In the genomic region with DNA sequence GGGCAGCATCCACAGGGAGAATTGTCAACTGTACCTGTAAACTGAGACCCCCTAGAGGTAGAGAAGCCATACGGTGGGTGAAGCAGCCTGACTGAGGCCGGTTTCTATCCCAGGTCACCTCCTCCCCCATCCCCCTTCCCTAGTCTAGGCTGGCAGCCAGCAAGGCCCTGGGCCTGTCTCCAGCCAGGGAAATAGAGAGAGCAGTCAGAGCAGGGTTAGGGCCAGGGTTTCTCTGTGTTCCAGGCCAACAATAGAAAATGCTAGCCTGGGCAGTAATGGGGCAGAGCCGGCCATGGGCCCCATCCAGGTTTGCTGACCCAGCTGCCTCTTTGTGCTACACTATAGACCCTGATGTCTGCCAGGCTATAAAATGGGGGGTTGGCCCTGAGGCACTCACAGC, we compare ENCODE assay signal across 8 mouse cellular contexts. TPM values are rescaled to one million over a fixed set of nuclear protein-coding genes. Genes with fewer than 3 reads are reported as not detected.
DNase-seq lines count a peak whose midpoint lies in the region; ATAC-seq lines count a peak whose summit lies in the region.

A gene (plus strand): TSS at position 390 of the 400 bp plus-strand sequence.

- 0 out of 2 replicates have a peak within 1 kb of the TSS, but pooled peaks have one; percentile 26 for H3K27ac ChIP-seq in hindbrain, embryonic 14.5 days
- no peak within 1 kb of the TSS for H3K27ac ChIP-seq in hindbrain, embryonic 11.5 days (ENCODE audit: low read depth, low read length)
- H3K27ac ChIP-seq in embryonic facial prominence, embryonic 14.5 days (replicated peaks; ENCODE audit: low read depth, low read length), result no peak within 1 kb of the TSS

- H3K9me3 ChIP-seq in hindbrain, embryonic 14.5 days (ENCODE audit: control insufficient read depth, low read length), result no peaks in the 10 kb centered on the region
- no peaks in the 10 kb centered on the region for H3K9me3 ChIP-seq in hindbrain, embryonic 11.5 days (ENCODE audit: control insufficient read depth, low read length)
- H3K9me3 ChIP-seq in embryonic facial prominence, embryonic 14.5 days (ENCODE audit: control insufficient read depth, low read length), result no peaks in the 10 kb centered on the region

- no peaks in the 10 kb centered on the region for H3K36me3 ChIP-seq in hindbrain, embryonic 14.5 days (replicated peaks; ENCODE audit: control insufficient read depth, insufficient read depth)
- no peaks in the 10 kb centered on the region for H3K36me3 ChIP-seq in hindbrain, embryonic 11.5 days (ENCODE audit: control insufficient read depth, insufficient read depth, low read length)
- no peaks in the 10 kb centered on the region for H3K36me3 ChIP-seq in embryonic facial prominence, embryonic 14.5 days (ENCODE audit: control insufficient read depth, insufficient read depth, low read length)

- intact Hi-C loops in heart, postnatal 10 days (cut with DNase I), result no loop called here
- intact Hi-C loops in left cerebral cortex, postnatal 14 days (cut with DNase I), result no loop called here

- no peaks in the 10 kb centered on the region for H3K27me3 ChIP-seq in hindbrain, embryonic 14.5 days (ENCODE audit: control insufficient read depth, insufficient read depth, low read length)
- no peaks in the 10 kb centered on the region for H3K27me3 ChIP-seq in hindbrain, embryonic 11.5 days (ENCODE audit: control insufficient read depth, insufficient read depth, low read length)
- H3K27me3 ChIP-seq in embryonic facial prominence, embryonic 14.5 days (replicated peaks; ENCODE audit: control insufficient read depth, insufficient read depth, low read length), result no peaks in the 10 kb centered on the region

- peak; percentile 36 for DNase-seq in hindbrain, embryonic 14.5 days (ENCODE audit: low spot score)
- no peak for DNase-seq in hindbrain, embryonic 11.5 days (ENCODE audit: low spot score)
- DNase-seq in adipocyte (ENCODE audit: low spot score), result peak; percentile 85
- DNase-seq in embryonic facial prominence, embryonic 14.5 days (ENCODE audit: low spot score), result no peak
- DNase-seq in heart, postnatal 10 days, result peak; percentile 86 to 89
- peak; percentile 55 to 69 for DNase-seq in left cerebral cortex, postnatal 14 days (ENCODE audit: low spot score in 2 of 2)
- DNase-seq in spleen, adult 12 weeks (ENCODE audit: low spot score), result no peak
- DNase-seq in thymus, postnatal 4 days, result no peak

- ATAC-seq in hindbrain, embryonic 14.5 days (ENCODE audit: low FRiP score), result no peak
- no peak for ATAC-seq in hindbrain, embryonic 11.5 days (ENCODE audit: low FRiP score)
- no peak for ATAC-seq in embryonic facial prominence, embryonic 14.5 days (ENCODE audit: low read depth)

- H3K4me3 ChIP-seq in hindbrain, embryonic 14.5 days (replicated peaks; ENCODE audit: low read length), result no peak within 1 kb of the TSS
- no peak within 1 kb of the TSS for H3K4me3 ChIP-seq in hindbrain, embryonic 11.5 days (ENCODE audit: low read depth, low read length)
- no peak within 1 kb of the TSS for H3K4me3 ChIP-seq in embryonic facial prominence, embryonic 14.5 days (ENCODE audit: low read depth, low read length)

- WGBS in hindbrain, embryonic 14.5 days, result 45% methylated on average over 3 of the region's 3 CpGs
- 60% methylated on average over 3 of the region's 3 CpGs for WGBS in hindbrain, embryonic 11.5 days
- 45% methylated on average over 3 of the region's 3 CpGs for WGBS in embryonic facial prominence, embryonic 14.5 days

- H3K9ac ChIP-seq in hindbrain, embryonic 14.5 days, result no peak within 1 kb of the TSS
- H3K9ac ChIP-seq in hindbrain, embryonic 11.5 days (ENCODE audit: low read depth, low read length), result no peak within 1 kb of the TSS
- H3K9ac ChIP-seq in embryonic facial prominence, embryonic 14.5 days (ENCODE audit: low read depth, low read length), result peak within 1 kb of the TSS; percentile 10; the same call in 1 of the 2 replicates

- no peak within 1 kb of the TSS for H3K4me2 ChIP-seq in hindbrain, embryonic 14.5 days (replicated peaks)
- no peak within 1 kb of the TSS for H3K4me2 ChIP-seq in hindbrain, embryonic 11.5 days (replicated peaks; ENCODE audit: low read depth, low read length)
- no peak within 1 kb of the TSS for H3K4me2 ChIP-seq in embryonic facial prominence, embryonic 14.5 days (ENCODE audit: low read depth, low read length)

- H3K4me1 ChIP-seq in hindbrain, embryonic 14.5 days (replicated peaks; ENCODE audit: control insufficient read depth, insufficient read depth, low read length), result no peaks in the 10 kb centered on the region
- H3K4me1 ChIP-seq in hindbrain, embryonic 11.5 days (replicated peaks; ENCODE audit: control insufficient read depth, insufficient read depth, low read length), result no peaks in the 10 kb centered on the region; the same call in 1 of the 2 replicates
- H3K4me1 ChIP-seq in embryonic facial prominence, embryonic 14.5 days (ENCODE audit: control insufficient read depth, insufficient read depth, low read length), result peaks cover 6% of the 10 kb centered on the region; the same call in 1 of the 2 replicates

RNA-seq across cellular contexts. Expression of the gene that starts here (rescaled TPM):
- polyA plus RNA-seq in hindbrain, embryonic 14.5 days (2014; fragmentation: Nextera tagmentation; extraction: Ambion mirVana), result 3.6 and 3.9 TPM in 2 replicates
- 0.59 and 0.88 TPM in 2 replicates for polyA plus RNA-seq in hindbrain, embryonic 11.5 days (2014; fragmentation: Nextera tagmentation; extraction: Ambion mirVana)
- polyA plus RNA-seq in embryonic facial prominence, embryonic 14.5 days (2014; fragmentation: Nextera tagmentation; extraction: Ambion mirVana), result 1.8 and 3.2 TPM in 2 replicates
- total RNA-seq in heart, postnatal 10 days (2021), result under 1 TPM; 0.35 to 0.81 TPM
- 10 to 100 TPM; 12.9 to 14.5 TPM for total RNA-seq in left cerebral cortex, postnatal 14 days (2021)

Comparison
In these comparisons a context has a peak if more than half of its experiments do, and no peak if none do; other contexts are left out.
1. RNA of the gene that starts here (total RNA-seq): 12.9 to 14.5 TPM in left cerebral cortex, postnatal 14 days; 0.35 to 0.81 TPM in heart, postnatal 10 days; every median in the first group is over 4 times any median in the second.
2. DNase-seq: peak in hindbrain, embryonic 14.5 days (single experiment), adipocyte (single experiment) and left cerebral cortex, postnatal 14 days (2 of 2); none in hindbrain, embryonic 11.5 days (single experiment), embryonic facial prominence, embryonic 14.5 days (single experiment), spleen, adult 12 weeks (single experiment) and thymus, postnatal 4 days (single experiment).
3. Peak in DNase-seq in heart, postnatal 10 days; RNA of the gene not detected or under 1 TPM.